ENCODE assay signal across 8 mouse cellular contexts in genomic region chr10:93325804-93326740, GRCm38 (mm10). TPM values are rescaled to one million over a fixed set of nuclear protein-coding genes. Genes with fewer than 3 reads are reported as not detected.
DNase-seq lines count a peak whose midpoint lies in the region; ATAC-seq and TF ChIP-seq lines count a peak whose summit lies in the region.

No protein-coding gene starts in this region.

- peak; percentile 26 for DNase-seq in thymus, postnatal 4 days
- DNase-seq in thymus, postnatal 36 days = no peak
- peak; percentile 49 for DNase-seq in heart, postnatal 25 days (ENCODE audit: low spot score)
- DNase-seq in cerebellum, adult 9-11 months = no peak
- DNase-seq in spleen, adult 12 weeks (ENCODE audit: low spot score) = no peak
- no peak for DNase-seq in left cerebral cortex, postnatal 36 days (ENCODE audit: low spot score in 2 of 2)
- DNase-seq in left cerebral cortex, adult 2 months (ENCODE audit: extremely low spot score in 1 of 2, low spot score in 2 of 2) = no peak

- H3K9ac ChIP-seq in liver, embryonic 15.5 days = no peak overlapping the region

- WGBS in liver, embryonic 15.5 days (ENCODE audit: insufficient replicate concordance) = 23% methylated on average over 12 of the region's 12 CpGs

- H3K36me3 ChIP-seq in liver, embryonic 15.5 days (replicated peaks) = no peaks in the 10 kb centered on the region

- H3K27ac ChIP-seq in liver, embryonic 15.5 days (replicated peaks) = 0 out of 2 replicates have a peak overlapping the region, but pooled peaks have one; percentile 2
- no peak overlapping the region for H3K27ac ChIP-seq in left cerebral cortex, adult 2 months

- H3K9me3 ChIP-seq in liver, embryonic 15.5 days (replicated peaks) = no peaks in the 10 kb centered on the region

- H3K4me2 ChIP-seq in liver, embryonic 15.5 days = no peak overlapping the region

- no peaks in the 10 kb centered on the region for H3K27me3 ChIP-seq in liver, embryonic 15.5 days

- peaks cover 22% of the 10 kb centered on the region for H3K4me1 ChIP-seq in liver, embryonic 15.5 days (replicated peaks)

- ATAC-seq in liver, embryonic 15.5 days (ENCODE audit: insufficient read depth) = peak; percentile 68

- intact Hi-C loops in heart, postnatal 25 days (cut with DNase I) = no loop called here
- intact Hi-C loops in left cerebral cortex, postnatal 36 days (cut with DNase I) = no loop called here
- intact Hi-C loops in left cerebral cortex, adult 2 months (cut with DNase I) = no loop called here

- no peak overlapping the region for H3K4me3 ChIP-seq in liver, embryonic 15.5 days (replicated peaks)
- H3K4me3 ChIP-seq in left cerebral cortex, adult 2 months = no peak overlapping the region

- TF ChIP-seq CTCF in left cerebral cortex, adult 2 months (IDR thresholded peaks at IDR 0.05) = no peak

RNA-seq across cellular contexts. Expression of gene Elk3, which starts 15.1 kb away (rescaled TPM):
- 10 to 100 TPM; 45.1 to 48.7 TPM for total RNA-seq in heart, postnatal 25 days (2021)
- polyA plus RNA-seq in liver, embryonic 15.5 days (2015; fragmentation: Nextera tagmentation; extraction: Ambion mirVana) = 4.3 and 5.1 TPM in 2 replicates
- total RNA-seq in left cerebral cortex, postnatal 36 days (2021) = 10 to 100 TPM in 1 of 2 experiments, 1 to 10 TPM in 1; 9.4 to 11.4 TPM
- 10 to 100 TPM in 1 of 2 experiments, 1 to 10 TPM in 1; 8.6 to 11.9 TPM for total RNA-seq in left cerebral cortex, adult 2 months (2021)

Comparison
In these comparisons a context has a peak if more than half of its experiments do, and no peak if none do; other contexts are left out.
1. DNase-seq: peak in thymus, postnatal 4 days (single experiment) and heart, postnatal 25 days (single experiment); none in thymus, postnatal 36 days (0 of 2), cerebellum, adult 9-11 months (single experiment), spleen, adult 12 weeks (single experiment), left cerebral cortex, postnatal 36 days (0 of 2) and left cerebral cortex, adult 2 months (0 of 2).